Mouse (Mus musculus): Measurements from ENCODE around the gene Map3k5. TPM values are rescaled to one million over a fixed set of nuclear protein-coding genes. Genes with fewer than 3 reads are reported as not detected.

Gene Map3k5
- total and polyA plus RNA-seq, 3 experiments = 0.35 to 0.97 TPM; not detected in 1

DNA sequence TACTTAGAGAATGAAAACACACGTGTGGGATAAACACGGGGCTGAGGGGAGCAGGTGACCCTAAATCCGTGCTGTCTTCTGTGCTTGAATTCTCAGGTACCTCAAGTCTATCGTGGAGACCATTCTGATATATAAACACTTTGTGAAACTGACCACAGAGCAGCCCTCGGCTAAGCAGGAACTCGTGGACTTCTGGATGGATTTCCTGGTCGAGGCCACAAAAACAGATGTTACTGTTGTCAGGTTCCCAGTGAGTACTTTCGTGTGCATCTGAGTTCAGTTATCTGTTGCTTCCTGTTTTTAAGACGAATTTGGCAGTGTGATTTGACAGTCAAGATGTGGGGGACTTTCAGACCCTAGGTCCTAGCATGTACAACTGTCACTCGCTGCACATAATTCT lies 124.6 kb downstream of the Map3k5 start:
- H3K27ac ChIP-seq (ENCODE audit: control insufficient read depth, low read depth, low read length) = no peak overlapping the region
- no peaks in the 10 kb centered on the region for H3K27me3 ChIP-seq (ENCODE audit: control insufficient read depth in 1 of 2, insufficient read depth in 2 of 2, low read length in 2 of 2)
- H3K9ac ChIP-seq (ENCODE audit: control insufficient read depth, low read depth, low read length, poor library complexity, severe bottlenecking) = no peak overlapping the region
- H3K4me3 ChIP-seq (ENCODE audit: control insufficient read depth in 1 of 2, insufficient read depth in 1 of 2, low read depth in 2 of 2, low read length in 2 of 2) = no peak overlapping the region
- H3K4me1 ChIP-seq (ENCODE audit: control insufficient read depth in 1 of 2, insufficient read depth in 2 of 2, low read length in 2 of 2) = no peaks in the 10 kb centered on the region
- no peaks in the 10 kb centered on the region for H3K36me3 ChIP-seq (ENCODE audit: control insufficient read depth in 1 of 2, insufficient read depth in 2 of 2, low read length in 2 of 2)
- TF ChIP-seq GABPA (IDR thresholded peaks at IDR 0.05; ENCODE audit: low read depth, low read length) (no peak), EP300 (IDR thresholded peaks at IDR 0.05; ENCODE audit: low read depth in 1 of 2, low read length in 2 of 2) (no peak), USF2 (IDR thresholded peaks at IDR 0.05; ENCODE audit: borderline replicate concordance in 1 of 2, insufficient read depth in 1 of 2, low read depth in 1 of 2, low read length in 2 of 2) (no peak), USF1 (IDR thresholded peaks at IDR 0.05; ENCODE audit: low read depth, low read length) (no peak)
- peak; percentile 20 for DNase-seq (ENCODE audit: low read depth, low spot score)
- H3K9me3 ChIP-seq (replicated peaks; ENCODE audit: insufficient read depth, low read length) = no peaks in the 10 kb centered on the region
- H3K79me2 ChIP-seq (ENCODE audit: control insufficient read depth, insufficient read depth, low read length, poor library complexity) = no peaks in the 10 kb centered on the region

DNA sequence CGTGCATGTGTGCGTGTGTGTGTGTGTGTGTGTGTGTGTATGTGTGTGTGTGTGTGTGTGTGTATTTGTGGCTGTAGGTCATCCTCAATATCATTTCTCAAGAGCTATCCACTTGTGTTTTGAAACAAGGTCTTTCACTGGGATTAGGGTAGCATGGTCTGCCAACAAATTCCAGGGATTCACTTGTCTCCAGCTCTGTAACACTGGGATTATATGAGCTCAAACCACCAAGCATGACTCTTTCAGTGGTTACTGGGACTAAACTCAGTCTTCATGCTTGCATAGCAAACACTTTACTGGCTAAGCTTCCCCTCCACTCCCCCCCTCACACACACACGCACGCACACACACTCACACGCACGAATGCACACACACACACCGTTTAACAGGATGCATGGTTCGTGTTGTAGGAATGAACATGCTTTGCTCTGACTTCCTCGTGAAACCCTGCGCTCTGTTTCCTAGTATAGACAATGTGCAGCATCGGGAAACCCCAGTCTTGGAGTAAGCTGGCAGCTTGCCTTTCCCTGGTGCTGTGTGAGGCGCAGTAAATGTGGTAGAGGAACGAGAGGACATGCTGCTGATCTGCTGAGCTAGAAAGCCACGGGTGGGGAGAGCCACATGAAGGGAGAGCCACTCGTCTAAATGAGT lies 126.2 kb downstream of the Map3k5 start:
- H3K4me1 ChIP-seq (ENCODE audit: control insufficient read depth in 1 of 2, insufficient read depth in 2 of 2, low read length in 2 of 2) = no peaks in the 10 kb centered on the region
- H3K4me3 ChIP-seq (ENCODE audit: control insufficient read depth in 1 of 2, insufficient read depth in 1 of 2, low read depth in 2 of 2, low read length in 2 of 2) = no peak overlapping the region
- DNase-seq (ENCODE audit: low read depth, low spot score) = no peak
- H3K27me3 ChIP-seq (ENCODE audit: control insufficient read depth in 1 of 2, insufficient read depth in 2 of 2, low read length in 2 of 2) = no peaks in the 10 kb centered on the region
- H3K27ac ChIP-seq (ENCODE audit: control insufficient read depth, low read depth, low read length) = no peak overlapping the region
- no peak overlapping the region for H3K9ac ChIP-seq (ENCODE audit: control insufficient read depth, low read depth, low read length, poor library complexity, severe bottlenecking)
- H3K9me3 ChIP-seq (replicated peaks; ENCODE audit: insufficient read depth, low read length) = no peaks in the 10 kb centered on the region
- H3K36me3 ChIP-seq (ENCODE audit: control insufficient read depth in 1 of 2, insufficient read depth in 2 of 2, low read length in 2 of 2) = no peaks in the 10 kb centered on the region
- TF ChIP-seq POLR2AphosphoS2 (IDR thresholded peaks at IDR 0.05; ENCODE audit: low read length) (no peak), MAFK (IDR thresholded peaks at IDR 0.05; ENCODE audit: borderline replicate concordance, low read depth, low read length) (no peak), USF1 (IDR thresholded peaks at IDR 0.05; ENCODE audit: low read depth, low read length) (no peak), MYC (IDR thresholded peaks at IDR 0.05; ENCODE audit: low read depth, low read length) (no peak), MYB (IDR thresholded peaks at IDR 0.05; ENCODE audit: low read depth, low read length) (no peak), ETS1 (IDR thresholded peaks at IDR 0.05; ENCODE audit: low read depth, low read length) (no peak), NRF1 (IDR thresholded peaks at IDR 0.05; ENCODE audit: insufficient read depth, low read depth, low read length, poor library complexity, severe bottlenecking) (no peak), RCOR1 (IDR thresholded peaks at IDR 0.05; ENCODE audit: low read depth, low read length) (no peak), POLR2A (IDR thresholded peaks at IDR 0.05; ENCODE audit: control insufficient read depth in 1 of 2, insufficient read depth in 1 of 2, low read depth in 1 of 2, low read length in 2 of 2, poor library complexity in 1 of 2) (no peak), TCF12 (IDR thresholded peaks at IDR 0.05; ENCODE audit: low read depth, low read length) (no peak), E2F4 (IDR thresholded peaks at IDR 0.05; ENCODE audit: borderline replicate concordance, low read depth, low read length) (no peak), UBTF (IDR thresholded peaks at IDR 0.05; ENCODE audit: borderline replicate concordance, insufficient read depth, low read depth, low read length) (no peak), ELF1 (IDR thresholded peaks at IDR 0.05; ENCODE audit: low read depth, low read length) (no peak), ZC3H11A (IDR thresholded peaks at IDR 0.05; ENCODE audit: low read depth, low read length) (no peak), POLR2AphosphoS5 (IDR thresholded peaks at IDR 0.05; ENCODE audit: borderline replicate concordance, low read depth, low read length) (no peak), HCFC1 (IDR thresholded peaks at IDR 0.05; ENCODE audit: low read depth, low read length) (no peak), RAD21 (IDR thresholded peaks at IDR 0.05; ENCODE audit: low read depth, low read length) (no peak), CTCF (IDR thresholded peaks at IDR 0.05 in 2 of 3, conservative IDR thresholded peaks at IDR 0.05 in 1 of 3; ENCODE audit: control insufficient read depth in 1 of 3, insufficient read depth in 1 of 3, low read depth in 2 of 3, low read length in 3 of 3, poor library complexity in 1 of 3, severe bottlenecking in 1 of 3) (no peak), SMC3 (IDR thresholded peaks at IDR 0.05; ENCODE audit: low read depth, low read length) (no peak)
- H3K79me2 ChIP-seq (ENCODE audit: control insufficient read depth, insufficient read depth, low read length, poor library complexity) = no peaks in the 10 kb centered on the region
